Mouse (Mus musculus) heart, adult 2 months (tissue): ENCODE data around the gene Neil3.

Source experiments
- CTCF ChIP-seq: fragments of 200-600 bp; IDR thresholded peaks from 2 replicates; pipeline ENCODE4 v1.8.1; 2022; ENCODE audit warnings: antibody characterized with exemption, mild to moderate bottlenecking, moderate library complexity
- EP300 ChIP-seq: fragments of 200-500 bp; IDR thresholded peaks from 2 replicates; pipeline ENCODE4 v1.6.1; 2011; ENCODE audit warnings: low read depth, low read length, control low read depth; ENCODE audit not compliant: insufficient read depth
- POLR2A ChIP-seq: fragments of 200-500 bp; IDR thresholded peaks from 2 replicates; pipeline ENCODE4 v1.6.1; 2011; ENCODE audit warnings: mild to moderate bottlenecking, low read depth, low read length, control low read depth; ENCODE audit not compliant: insufficient read depth

DNA sequence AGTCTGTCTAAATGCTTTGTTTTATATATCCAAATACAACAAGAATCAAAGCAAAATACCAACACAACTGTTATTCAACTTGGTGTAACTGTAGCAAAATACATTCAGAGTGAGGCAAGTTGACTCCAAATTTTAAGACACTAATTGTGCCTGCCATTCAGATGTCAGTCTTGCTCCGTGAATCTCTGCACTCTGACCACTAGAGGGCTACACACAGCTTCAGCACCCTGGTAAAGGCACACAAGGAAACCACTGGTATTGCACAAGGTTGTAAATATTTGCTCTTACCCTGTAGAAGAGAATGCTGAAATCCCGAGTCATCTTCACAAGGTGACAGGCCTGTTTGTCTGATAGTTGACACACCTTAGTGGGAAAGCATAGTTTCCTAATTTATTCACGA, 31.8 kb downstream of the Neil3 start:
- peak; percentile 91 for TF ChIP-seq CTCF
- no peak for TF ChIP-seq POLR2A
- no peak for TF ChIP-seq EP300
